Mouse (Mus musculus): Measurements from ENCODE around the gene Cldn10. TPM values are rescaled to one million over a fixed set of nuclear protein-coding genes. Genes with fewer than 3 reads are reported as not detected.

Cldn10 gene
- polyA plus RNA-seq, 1 experiment from 2014 or later = 0.80 TPM

- Histone ChIP-seq H3K4me2 (ENCODE audit: low read length) (no peak overlapping the region), H3K27ac (ENCODE audit: low read depth, low read length) (no peak overlapping the region), H3K9ac (ENCODE audit: low read length) (no peak overlapping the region), H3K4me1 (ENCODE audit: control insufficient read depth, insufficient read depth, low read length) (no peaks in the 10 kb centered on the region), H3K4me3 (ENCODE audit: low read depth, low read length) (no peak overlapping the region), H3K27me3 (replicated peaks; ENCODE audit: control insufficient read depth, insufficient read depth, low read length) (no peaks in the 10 kb centered on the region), H3K9me3 (replicated peaks; ENCODE audit: control insufficient read depth, low read length) (no peaks in the 10 kb centered on the region), H3K36me3 (ENCODE audit: control insufficient read depth, insufficient read depth, low read length) (no peaks in the 10 kb centered on the region)
- ATAC-seq (no peak), DNase-seq (ENCODE audit: low spot score) (no peak)
- 97% methylated on average over 1 of the region's 1 CpGs for WGBS
Observed at GRCm38 (mm10) chr14:118840027-118840426, 52.3 kb downstream of the Cldn10 start.

GRCm38 (mm10) chr14:118842353-118842752, 54.6 kb downstream of the Cldn10 start:
- no peak overlapping the region for H3K9ac ChIP-seq (ENCODE audit: low read length)
- H3K36me3 ChIP-seq (ENCODE audit: control insufficient read depth, insufficient read depth, low read length) = no peaks in the 10 kb centered on the region
- no peaks in the 10 kb centered on the region for H3K9me3 ChIP-seq (replicated peaks; ENCODE audit: control insufficient read depth, low read length)
- H3K4me3 ChIP-seq (ENCODE audit: low read depth, low read length) = no peak overlapping the region
- 99% methylated on average over 3 of the region's 3 CpGs for WGBS
- no peak for DNase-seq (ENCODE audit: low spot score)
- H3K27me3 ChIP-seq (replicated peaks; ENCODE audit: control insufficient read depth, insufficient read depth, low read length) = no peaks in the 10 kb centered on the region
- H3K4me2 ChIP-seq (ENCODE audit: low read length) = no peak overlapping the region
- no peaks in the 10 kb centered on the region for H3K4me1 ChIP-seq (ENCODE audit: control insufficient read depth, insufficient read depth, low read length)
- H3K27ac ChIP-seq (ENCODE audit: low read depth, low read length) = no peak overlapping the region
- no peak for ATAC-seq

- ATAC-seq (no peak), DNase-seq (ENCODE audit: low spot score) (no peak)
- Histone ChIP-seq H3K4me1 (ENCODE audit: control insufficient read depth, insufficient read depth, low read length) (no peaks in the 10 kb centered on the region), H3K4me3 (ENCODE audit: low read depth, low read length) (no peak overlapping the region), H3K4me2 (ENCODE audit: low read length) (no peak overlapping the region), H3K27ac (ENCODE audit: low read depth, low read length) (no peak overlapping the region), H3K36me3 (ENCODE audit: control insufficient read depth, insufficient read depth, low read length) (no peaks in the 10 kb centered on the region), H3K9ac (ENCODE audit: low read length) (no peak overlapping the region), H3K27me3 (replicated peaks; ENCODE audit: control insufficient read depth, insufficient read depth, low read length) (no peaks in the 10 kb centered on the region), H3K9me3 (replicated peaks; ENCODE audit: control insufficient read depth, low read length) (no peaks in the 10 kb centered on the region)
- WGBS = 94% methylated on average over 10 of the region's 10 CpGs
Observed at GRCm38 (mm10) chr14:118846834-118847233, 59.1 kb downstream of the Cldn10 start.

GRCm38 (mm10) chr14:118848171-118848570, 60.5 kb downstream of the Cldn10 start:
- H3K4me1 ChIP-seq (ENCODE audit: control insufficient read depth, insufficient read depth, low read length) = no peaks in the 10 kb centered on the region
- H3K27me3 ChIP-seq (replicated peaks; ENCODE audit: control insufficient read depth, insufficient read depth, low read length) = no peaks in the 10 kb centered on the region
- no peak overlapping the region for H3K27ac ChIP-seq (ENCODE audit: low read depth, low read length)
- ATAC-seq (no peak), DNase-seq (ENCODE audit: low spot score) (no peak)
- no peaks in the 10 kb centered on the region for H3K36me3 ChIP-seq (ENCODE audit: control insufficient read depth, insufficient read depth, low read length)
- H3K4me3 ChIP-seq (ENCODE audit: low read depth, low read length) = no peak overlapping the region
- H3K9me3 ChIP-seq (replicated peaks; ENCODE audit: control insufficient read depth, low read length) = no peaks in the 10 kb centered on the region
- WGBS = 90% methylated on average over 7 of the region's 7 CpGs
- no peak overlapping the region for H3K9ac ChIP-seq (ENCODE audit: low read length)
- H3K4me2 ChIP-seq (ENCODE audit: low read length) = no peak overlapping the region

- DNase-seq (ENCODE audit: low spot score) = no peak
- no peak for ATAC-seq
- Histone ChIP-seq H3K4me3 (ENCODE audit: low read depth, low read length) (no peak overlapping the region), H3K9me3 (replicated peaks; ENCODE audit: control insufficient read depth, low read length) (no peaks in the 10 kb centered on the region), H3K27ac (ENCODE audit: low read depth, low read length) (no peak overlapping the region), H3K36me3 (ENCODE audit: control insufficient read depth, insufficient read depth, low read length) (no peaks in the 10 kb centered on the region), H3K9ac (ENCODE audit: low read length) (no peak overlapping the region), H3K4me1 (ENCODE audit: control insufficient read depth, insufficient read depth, low read length) (peaks cover 6% of the 10 kb centered on the region; the same call in 1 of the 2 replicates), H3K4me2 (ENCODE audit: low read length) (no peak overlapping the region), H3K27me3 (replicated peaks; ENCODE audit: control insufficient read depth, insufficient read depth, low read length) (peaks cover 8% of the 10 kb centered on the region)
- WGBS = 77% methylated on average over 11 of the region's 11 CpGs
Observed at GRCm38 (mm10) chr14:118850011-118850695, 62.4 kb downstream of the Cldn10 start.

GRCm38 (mm10) chr14:118850696-118851035, 63.0 kb downstream of the Cldn10 start:
- Histone ChIP-seq H3K27me3 (replicated peaks; ENCODE audit: control insufficient read depth, insufficient read depth, low read length) (peaks cover 8% of the 10 kb centered on the region), H3K4me3 (ENCODE audit: low read depth, low read length) (no peak overlapping the region), H3K27ac (ENCODE audit: low read depth, low read length) (no peak overlapping the region), H3K9ac (ENCODE audit: low read length) (no peak overlapping the region), H3K4me1 (ENCODE audit: control insufficient read depth, insufficient read depth, low read length) (peaks cover 10% of the 10 kb centered on the region; the same call in 1 of the 2 replicates), H3K36me3 (ENCODE audit: control insufficient read depth, insufficient read depth, low read length) (no peaks in the 10 kb centered on the region), H3K4me2 (ENCODE audit: low read length) (no peak overlapping the region), H3K9me3 (replicated peaks; ENCODE audit: control insufficient read depth, low read length) (no peaks in the 10 kb centered on the region)
- WGBS = 30% methylated on average over 4 of the region's 4 CpGs
- DNase-seq (ENCODE audit: low spot score) = no peak
- no peak for ATAC-seq

GRCm38 (mm10) chr14:118851496-118852107, 63.9 kb downstream of the Cldn10 start:
- no peak overlapping the region for H3K4me3 ChIP-seq (ENCODE audit: low read depth, low read length)
- peaks cover 12% of the 10 kb centered on the region for H3K27me3 ChIP-seq (replicated peaks; ENCODE audit: control insufficient read depth, insufficient read depth, low read length)
- WGBS = 79% methylated on average over 6 of the region's 6 CpGs
- no peaks in the 10 kb centered on the region for H3K9me3 ChIP-seq (replicated peaks; ENCODE audit: control insufficient read depth, low read length)
- H3K4me2 ChIP-seq (ENCODE audit: low read length) = no peak overlapping the region
- no peak for DNase-seq (ENCODE audit: low spot score)
- ATAC-seq = no peak
- H3K27ac ChIP-seq (ENCODE audit: low read depth, low read length) = no peak overlapping the region
- H3K4me1 ChIP-seq (ENCODE audit: control insufficient read depth, insufficient read depth, low read length) = peaks cover 10% of the 10 kb centered on the region; the same call in 1 of the 2 replicates
- no peaks in the 10 kb centered on the region for H3K36me3 ChIP-seq (ENCODE audit: control insufficient read depth, insufficient read depth, low read length)
- no peak overlapping the region for H3K9ac ChIP-seq (ENCODE audit: low read length)

- WGBS = 1% methylated on average over 47 of the region's 48 CpGs
- Histone ChIP-seq H3K9ac (ENCODE audit: low read length) (peak overlapping the region; percentile 54), H3K4me2 (ENCODE audit: low read length) (peak overlapping the region; percentile 97), H3K4me1 (ENCODE audit: control insufficient read depth, insufficient read depth, low read length) (peaks cover 10% of the 10 kb centered on the region; the same call in 1 of the 2 replicates), H3K27ac (ENCODE audit: low read depth, low read length) (no peak overlapping the region), H3K4me3 (ENCODE audit: low read depth, low read length) (peak overlapping the region; percentile 44), H3K9me3 (replicated peaks; ENCODE audit: control insufficient read depth, low read length) (no peaks in the 10 kb centered on the region), H3K27me3 (replicated peaks; ENCODE audit: control insufficient read depth, insufficient read depth, low read length) (peaks cover 12% of the 10 kb centered on the region), H3K36me3 (ENCODE audit: control insufficient read depth, insufficient read depth, low read length) (no peaks in the 10 kb centered on the region)
- ATAC-seq (peak; percentile 76), DNase-seq (ENCODE audit: low spot score) (peak; percentile 59)
Observed at GRCm38 (mm10) chr14:118854371-118855114, 66.8 kb downstream of the Cldn10 start.

All from forebrain, embryonic 14.5 days (tissue).